Mouse (Mus musculus) liver, embryonic 13.5 days (tissue): ENCODE measurements around the gene Hint2. TPM values are rescaled to one million over a fixed set of nuclear protein-coding genes. Genes with fewer than 3 reads are reported as not detected.

ENCODE experiments used
- ATAC-seq: fragments of 200-750 bp; cut with Nextera tagmentation; 2 replicates; pipeline ENCODE4 v1.8.0; 2017; ENCODE audit warnings: low read depth, mild to moderate bottlenecking, moderate number of reproducible peaks, moderate library complexity
- DNase-seq: peaks from one replicate; pipeline ENCODE4 v3.0.0; 2022
- H3K27ac ChIP-seq: fragments of 300-500 bp; sonication (generic); 2 replicates; pipeline ENCODE4 v1.5.1; 2015; ENCODE audit warnings: moderate library complexity, mild to moderate bottlenecking, inconsistent platforms
- H3K27me3 ChIP-seq: fragments of 300-500 bp; sonication (generic); 2 replicates; pipeline ENCODE4 v1.6.1; 2015; ENCODE audit warnings: mild to moderate bottlenecking, inconsistent platforms
- H3K36me3 ChIP-seq: fragments of 300-500 bp; sonication (generic); 2 replicates; pipeline ENCODE4 v1.6.1; 2015; ENCODE audit warnings: mild to moderate bottlenecking, inconsistent platforms
- H3K4me1 ChIP-seq: fragments of 300-500 bp; sonication (generic); replicated peaks from 2 replicates; pipeline ENCODE4 v1.6.1; 2015; ENCODE audit warnings: inconsistent platforms
- H3K4me2 ChIP-seq: fragments of 300-500 bp; sonication (generic); 2 replicates; pipeline ENCODE4 v1.6.1; 2015; ENCODE audit warnings: inconsistent platforms, mild to moderate bottlenecking, moderate library complexity
- H3K4me3 ChIP-seq: fragments of 300-500 bp; sonication (generic); replicated peaks from 2 replicates; pipeline ENCODE4 v1.5.1; 2015; ENCODE audit warnings: mild to moderate bottlenecking, inconsistent platforms
- H3K9ac ChIP-seq: fragments of 300-500 bp; sonication (generic); 2 replicates; pipeline ENCODE4 v1.6.1; 2015; ENCODE audit warnings: mild to moderate bottlenecking, inconsistent platforms
- H3K9me3 ChIP-seq: fragments of 300-500 bp; sonication (generic); replicated peaks from 2 replicates; pipeline ENCODE4 v1.6.1; 2016; ENCODE audit warnings: inconsistent platforms
- WGBS: fragments of 180-500 bp; shearing (Covaris S2); methylation state at CpG from one replicate; pipeline ENCODE4 v1.1.7; 2015; ENCODE audit not compliant: insufficient replicate concordance; 5-methylcytosine and 5-hydroxymethylcytosine counted together
- polyA plus RNA-seq: library from polyadenylated mRNA; unstranded; fragments of >200 nt; fragmentation: Nextera tagmentation; extraction: Ambion mirVana; gene quantifications from 2 replicates; pipeline ENCODE4 v1.2.1, GENCODE M21; 2015

Gene Hint2
- polyA plus RNA-seq, 1 experiment from 2014 or later: 66.4 TPM

DNA sequence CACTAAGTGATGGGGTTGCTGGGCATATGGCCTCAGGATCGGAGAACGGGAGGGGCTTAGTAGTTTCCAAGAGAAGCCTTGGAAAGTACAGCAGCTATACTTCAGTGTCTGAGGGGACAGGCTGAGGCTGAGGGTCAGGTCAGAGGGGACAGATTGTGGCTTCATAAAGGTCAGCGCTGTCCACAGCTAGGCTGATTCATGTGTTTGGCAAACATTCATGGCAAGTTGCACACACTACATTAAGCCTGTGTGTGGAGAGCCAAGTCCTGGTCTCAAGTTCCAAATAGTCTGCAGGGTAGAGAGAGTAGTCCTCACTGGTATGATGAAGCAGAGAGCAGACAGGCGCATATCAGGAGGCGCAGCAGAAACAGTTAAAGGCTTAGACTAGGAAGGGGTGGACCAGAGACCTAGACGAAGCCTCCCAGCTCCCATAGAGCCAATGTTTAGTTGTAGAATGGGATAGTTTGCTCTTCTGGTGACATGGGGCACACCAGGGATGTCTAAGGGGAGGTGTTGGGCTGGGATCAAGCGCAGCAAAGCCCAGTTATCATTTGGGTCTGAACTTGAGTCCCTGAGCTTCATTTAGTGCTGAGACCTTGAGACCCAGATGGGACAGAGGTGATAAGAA is 23.3 kb upstream of the Hint2 start:
- 73% methylated on average over 7 of the region's 7 CpGs for WGBS
- no peak for ATAC-seq

DNA sequence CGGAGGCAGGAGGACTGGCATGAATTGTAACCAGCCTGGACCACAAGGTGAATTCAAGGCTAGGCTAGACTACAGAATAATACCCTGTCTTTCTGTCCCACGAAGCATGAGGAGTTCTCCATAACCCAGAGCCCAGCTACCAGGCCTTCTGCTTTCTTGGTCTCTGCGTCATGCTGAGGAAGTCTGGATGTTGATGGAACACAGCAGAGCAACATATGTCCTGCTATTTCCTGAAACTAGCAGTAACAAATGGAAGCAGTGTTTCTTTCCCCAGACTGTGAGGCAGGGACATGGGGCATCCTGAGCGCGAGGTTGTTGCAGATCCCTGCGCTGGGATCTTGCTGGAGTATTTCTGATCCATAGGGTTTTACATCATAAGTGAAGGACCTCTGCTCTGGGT is 22.3 kb upstream of the Hint2 start:
- Histone ChIP-seq H3K9ac (no peak overlapping the region), H3K4me1 (no peaks in the 10 kb centered on the region; the same call in 1 of the 2 replicates), H3K27ac (no peak overlapping the region), H3K9me3 (no peaks in the 10 kb centered on the region), H3K36me3 (no peaks in the 10 kb centered on the region), H3K4me3 (no peak overlapping the region), H3K4me2 (no peak overlapping the region), H3K27me3 (no peaks in the 10 kb centered on the region)
- DNase-seq (no peak), ATAC-seq (no peak)
- WGBS: 80% methylated on average over 6 of the region's 6 CpGs

More for the DNA sequence above, 23.3 kb upstream of the Hint2 start:
- Histone ChIP-seq H3K9me3 (no peaks in the 10 kb centered on the region), H3K9ac (no peak overlapping the region), H3K4me1 (no peaks in the 10 kb centered on the region; the same call in 1 of the 2 replicates), H3K27ac (no peak overlapping the region), H3K4me3 (no peak overlapping the region), H3K4me2 (no peak overlapping the region), H3K36me3 (no peaks in the 10 kb centered on the region), H3K27me3 (no peaks in the 10 kb centered on the region)
- DNase-seq: no peak

DNA sequence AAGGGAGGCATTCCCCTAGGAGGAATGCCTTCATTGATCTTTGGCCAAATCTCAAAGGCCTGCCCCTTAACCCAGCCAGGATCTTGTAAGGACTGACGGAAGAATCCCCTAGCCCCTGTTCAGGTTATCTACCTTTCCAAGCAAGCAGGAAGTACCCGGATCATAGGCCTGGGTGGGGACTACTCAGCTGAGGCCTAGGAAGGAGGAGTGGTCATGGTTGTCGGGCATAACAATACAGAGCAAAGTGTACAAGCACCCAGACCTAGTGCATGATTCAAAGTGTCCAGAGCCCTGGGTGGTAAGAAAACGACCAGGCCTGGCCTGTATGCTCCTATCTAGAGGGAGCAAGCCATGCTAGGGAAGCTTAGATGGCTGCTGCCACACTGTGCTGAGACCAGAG is 19.3 kb upstream of the Hint2 start:
- no peaks in the 10 kb centered on the region for H3K36me3 ChIP-seq
- no peak overlapping the region for H3K4me2 ChIP-seq
- H3K4me1 ChIP-seq: no peaks in the 10 kb centered on the region; the same call in 1 of the 2 replicates
- 49% methylated on average over 4 of the region's 4 CpGs for WGBS
- H3K27me3 ChIP-seq: peaks cover 4% of the 10 kb centered on the region; the same call in 1 of the 2 replicates
- no peak for ATAC-seq
- DNase-seq: no peak
- H3K27ac ChIP-seq: no peak overlapping the region
- no peak overlapping the region for H3K9ac ChIP-seq
- H3K9me3 ChIP-seq: no peaks in the 10 kb centered on the region
- no peak overlapping the region for H3K4me3 ChIP-seq

DNA sequence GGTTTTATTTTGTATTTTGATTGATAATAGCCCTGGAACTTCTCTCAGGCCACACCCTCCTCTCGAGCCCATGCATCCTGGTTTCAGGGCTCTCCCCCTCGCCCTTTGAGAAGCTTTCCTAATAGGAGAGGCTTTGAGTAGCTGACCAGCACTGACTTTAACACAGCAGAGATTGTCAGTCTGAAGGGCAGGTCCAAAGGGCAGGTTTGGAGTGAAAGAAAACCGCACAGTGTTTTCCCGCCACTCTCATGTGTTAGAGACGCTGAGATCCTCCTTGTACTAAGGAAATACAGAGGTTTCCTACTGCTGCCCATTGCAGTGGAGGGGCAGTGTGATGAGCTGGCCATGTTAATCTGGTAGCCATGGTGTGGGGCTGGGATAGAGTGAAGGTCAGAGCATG is 18.7 kb upstream of the Hint2 start:
- WGBS: 57% methylated on average over 5 of the region's 5 CpGs
- Histone ChIP-seq H3K36me3 (no peaks in the 10 kb centered on the region), H3K4me3 (no peak overlapping the region), H3K9me3 (no peaks in the 10 kb centered on the region), H3K4me2 (no peak overlapping the region), H3K27me3 (peaks cover 10% of the 10 kb centered on the region), H3K9ac (no peak overlapping the region), H3K4me1 (peaks cover 2% of the 10 kb centered on the region), H3K27ac (no peak overlapping the region)
- ATAC-seq (no peak), DNase-seq (no peak)

DNA sequence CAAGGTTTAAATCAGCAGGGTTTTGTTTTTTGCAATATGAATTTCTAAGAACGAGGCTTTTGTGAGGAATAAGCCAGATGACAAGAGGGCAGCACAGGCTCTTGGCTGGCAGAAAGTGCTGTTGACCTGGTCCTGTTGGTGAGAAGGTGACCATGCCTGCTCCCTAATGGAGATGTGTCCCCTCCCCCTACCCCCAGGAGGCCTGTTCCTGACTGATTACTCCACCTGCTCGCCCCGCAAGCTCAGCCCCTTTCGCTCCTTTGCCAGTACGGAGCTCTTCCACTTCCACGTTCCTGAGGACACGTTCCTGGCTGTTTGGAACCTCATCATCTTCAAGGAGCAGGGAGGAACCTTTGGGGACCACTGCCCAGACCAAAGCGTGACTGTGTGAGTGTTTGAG is 17.4 kb upstream of the Hint2 start:
- 64% methylated on average over 8 of the region's 8 CpGs for WGBS
- ATAC-seq: no peak
- Histone ChIP-seq H3K36me3 (no peaks in the 10 kb centered on the region), H3K4me2 (no peak overlapping the region), H3K27me3 (peaks cover 16% of the 10 kb centered on the region), H3K4me1 (peaks cover 11% of the 10 kb centered on the region), H3K4me3 (no peak overlapping the region), H3K9me3 (no peaks in the 10 kb centered on the region), H3K9ac (no peak overlapping the region), H3K27ac (no peak overlapping the region)
- DNase-seq: no peak

DNA sequence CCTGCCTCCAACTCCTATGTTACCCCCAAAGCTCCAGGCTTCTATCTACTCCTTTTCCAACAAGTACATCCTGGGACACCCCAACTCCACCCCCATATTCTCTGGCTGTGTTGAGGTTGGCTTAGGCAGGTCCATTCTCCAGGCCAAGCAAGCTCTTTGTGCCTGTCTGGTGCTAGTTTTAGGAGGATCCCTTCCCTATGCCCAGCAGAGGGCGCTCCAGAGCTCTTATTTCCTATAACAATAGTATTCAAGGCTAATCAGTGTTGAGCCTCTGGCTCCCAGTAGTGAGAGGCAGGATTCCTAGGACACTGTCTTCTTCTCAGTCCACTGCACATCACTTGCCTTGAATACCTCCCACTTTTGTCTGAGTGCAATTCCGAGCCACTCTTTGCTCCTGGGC is 15.8 kb upstream of the Hint2 start:
- 9% methylated on average over 2 of the region's 2 CpGs for WGBS
- no peak overlapping the region for H3K9ac ChIP-seq
- no peak for ATAC-seq

DNA sequence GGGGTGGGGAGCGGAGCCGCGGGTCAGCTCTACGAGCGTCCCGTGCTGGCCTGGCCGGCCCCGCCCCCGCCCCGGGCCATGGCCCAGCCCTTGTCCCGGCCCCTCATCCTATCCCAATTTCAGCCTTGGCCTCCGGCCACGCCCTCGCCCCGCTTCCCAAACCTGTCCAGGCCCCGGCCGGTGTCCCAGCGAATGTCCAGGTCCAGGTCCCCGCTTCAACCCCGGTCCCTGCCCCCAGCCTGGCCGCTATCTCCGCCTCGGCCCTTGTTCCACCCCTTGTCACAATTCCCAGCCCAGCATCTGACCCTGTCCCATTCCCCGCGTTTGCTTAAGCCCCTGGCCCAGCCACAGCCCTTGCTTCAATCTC is 13.1 kb upstream of the Hint2 start:
- H3K9ac ChIP-seq: peak overlapping the region; percentile 82
- H3K36me3 ChIP-seq: no peaks in the 10 kb centered on the region
- H3K4me2 ChIP-seq: peak overlapping the region; percentile 95
- H3K9me3 ChIP-seq: no peaks in the 10 kb centered on the region
- no peak overlapping the region for H3K27ac ChIP-seq
- DNase-seq: peak; percentile 61
- H3K4me3 ChIP-seq: peak overlapping the region; percentile 80
- WGBS: under 1% methylated on average over 25 of the region's 25 CpGs
- ATAC-seq: peak; percentile 76
- peaks cover 22% of the 10 kb centered on the region for H3K4me1 ChIP-seq
- peaks cover 49% of the 10 kb centered on the region for H3K27me3 ChIP-seq

More for the DNA sequence above, 15.8 kb upstream of the Hint2 start:
- H3K4me1 ChIP-seq: peaks cover 19% of the 10 kb centered on the region
- no peaks in the 10 kb centered on the region for H3K36me3 ChIP-seq
- no peak overlapping the region for H3K4me3 ChIP-seq
- peaks cover 22% of the 10 kb centered on the region for H3K27me3 ChIP-seq
- H3K27ac ChIP-seq: no peak overlapping the region
- H3K4me2 ChIP-seq: no peak overlapping the region
- no peaks in the 10 kb centered on the region for H3K9me3 ChIP-seq
- DNase-seq: peak; percentile 69

DNA sequence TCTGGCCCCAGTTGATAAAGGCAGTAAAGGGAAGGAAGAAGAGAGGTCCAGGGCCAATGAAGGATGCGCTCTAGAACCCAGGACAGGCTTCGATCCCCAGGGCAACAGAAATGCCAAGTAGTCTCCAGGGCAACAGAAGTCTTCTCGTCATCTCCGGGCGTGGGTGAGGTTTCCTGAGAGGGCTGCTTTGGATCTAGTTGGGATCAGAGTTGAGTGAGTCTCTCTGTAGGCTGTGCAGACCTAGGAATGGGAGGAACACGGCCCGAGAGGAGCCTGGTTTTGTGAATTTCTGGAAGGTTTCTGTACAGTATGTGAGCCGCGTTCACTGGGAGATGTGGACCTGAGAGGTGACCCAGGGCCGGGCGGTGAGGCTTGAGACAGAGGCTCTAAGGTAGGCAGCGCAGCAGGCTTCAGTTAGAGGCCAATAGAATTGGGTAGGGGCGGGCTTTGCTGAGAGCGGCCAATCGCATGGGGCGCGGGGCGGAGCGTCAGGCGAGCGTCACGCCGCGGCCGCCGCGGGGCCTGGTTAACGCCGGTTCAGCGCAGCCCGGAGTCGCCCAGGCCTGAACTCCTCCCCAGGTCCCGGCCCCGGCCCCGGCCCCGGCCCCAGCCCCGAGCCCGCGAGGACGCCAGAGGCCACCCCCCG is 12.6 kb upstream of the Hint2 start, which contains the start of the genes Tmem8b and Fam221b:
Gene Tmem8b, plus strand, starts transcription at position 190 of the 646 bp plus-strand sequence.
Gene Fam221b, minus strand, starts transcription at position 364 of the 646 bp plus-strand sequence.
- Histone ChIP-seq H3K4me1 (peaks cover 22% of the 10 kb centered on the region), H3K36me3 (no peaks in the 10 kb centered on the region), H3K4me3 (peak within 1 kb of the TSS; percentile 80), H3K9ac (peak within 1 kb of the TSS; percentile 82), H3K4me2 (peak within 1 kb of the TSS; percentile 95), H3K9me3 (no peaks in the 10 kb centered on the region), H3K27ac (0 out of 2 replicates have a peak within 1 kb of the TSS, but pooled peaks have one; percentile 1), H3K27me3 (peaks cover 51% of the 10 kb centered on the region)
- DNase-seq: peak; percentile 86
- ATAC-seq: peak; percentile 97
- WGBS: 2% methylated on average over 35 of the region's 41 CpGs

DNA sequence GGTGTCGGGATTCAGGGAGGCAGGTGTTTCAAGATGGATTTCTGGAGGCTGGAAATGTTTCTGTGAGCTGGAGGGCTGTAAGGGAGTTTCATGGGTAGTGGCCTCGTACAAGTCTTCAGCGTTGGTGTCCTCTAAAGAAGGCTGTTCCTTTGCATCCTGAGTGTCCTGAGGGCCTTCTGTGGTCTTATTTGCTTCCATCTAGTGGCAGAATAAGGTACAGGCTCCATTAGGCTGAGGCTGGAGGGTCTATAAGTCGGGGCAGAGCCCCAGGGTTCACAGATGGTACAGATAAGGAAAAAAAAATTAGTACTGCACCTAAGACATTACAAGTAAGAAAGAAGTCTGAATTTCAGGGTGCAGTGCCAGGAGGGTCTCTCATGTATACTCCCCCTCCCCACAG is 10.1 kb upstream of the Hint2 start:
- no peak for DNase-seq
- H3K9ac ChIP-seq: no peak overlapping the region
- no peaks in the 10 kb centered on the region for H3K9me3 ChIP-seq
- H3K36me3 ChIP-seq: no peaks in the 10 kb centered on the region
- H3K27ac ChIP-seq: no peak overlapping the region
- 12% methylated on average over 4 of the region's 4 CpGs for WGBS
- peaks cover 76% of the 10 kb centered on the region for H3K27me3 ChIP-seq
- peaks cover 22% of the 10 kb centered on the region for H3K4me1 ChIP-seq
- no peak overlapping the region for H3K4me3 ChIP-seq
- no peak for ATAC-seq
- no peak overlapping the region for H3K4me2 ChIP-seq

DNA sequence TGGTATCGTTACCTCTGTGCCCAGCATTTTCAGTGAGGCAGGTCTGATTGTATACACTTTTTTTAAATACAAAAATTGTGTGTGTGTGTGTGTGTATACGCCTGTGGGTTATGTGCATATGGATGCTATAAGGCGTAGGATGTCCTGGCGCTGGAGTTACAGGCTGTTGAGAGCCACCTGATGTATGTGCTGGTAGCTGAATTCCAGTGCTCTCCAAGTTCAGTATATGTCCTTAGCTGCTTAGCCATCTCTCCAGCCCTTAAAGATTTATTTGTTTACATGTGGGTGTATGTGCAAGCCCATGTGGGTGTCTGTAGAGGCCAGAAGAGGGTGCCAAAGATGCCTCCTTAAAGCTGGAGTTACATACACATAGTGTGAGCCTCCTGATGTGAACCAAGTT is 880 bp upstream of the Hint2 start:
- Histone ChIP-seq H3K36me3 (no peaks in the 10 kb centered on the region), H3K4me1 (peaks cover 33% of the 10 kb centered on the region), H3K27ac (no peak overlapping the region), H3K9me3 (no peaks in the 10 kb centered on the region), H3K27me3 (peaks cover 37% of the 10 kb centered on the region), H3K9ac (0 out of 2 replicates have a peak overlapping the region, but pooled peaks have one; percentile 84), H3K4me2 (peak overlapping the region; percentile 90), H3K4me3 (peak overlapping the region; percentile 86)
- ATAC-seq (no peak), DNase-seq (no peak)
- WGBS: 57% methylated on average over 4 of the region's 4 CpGs

DNA sequence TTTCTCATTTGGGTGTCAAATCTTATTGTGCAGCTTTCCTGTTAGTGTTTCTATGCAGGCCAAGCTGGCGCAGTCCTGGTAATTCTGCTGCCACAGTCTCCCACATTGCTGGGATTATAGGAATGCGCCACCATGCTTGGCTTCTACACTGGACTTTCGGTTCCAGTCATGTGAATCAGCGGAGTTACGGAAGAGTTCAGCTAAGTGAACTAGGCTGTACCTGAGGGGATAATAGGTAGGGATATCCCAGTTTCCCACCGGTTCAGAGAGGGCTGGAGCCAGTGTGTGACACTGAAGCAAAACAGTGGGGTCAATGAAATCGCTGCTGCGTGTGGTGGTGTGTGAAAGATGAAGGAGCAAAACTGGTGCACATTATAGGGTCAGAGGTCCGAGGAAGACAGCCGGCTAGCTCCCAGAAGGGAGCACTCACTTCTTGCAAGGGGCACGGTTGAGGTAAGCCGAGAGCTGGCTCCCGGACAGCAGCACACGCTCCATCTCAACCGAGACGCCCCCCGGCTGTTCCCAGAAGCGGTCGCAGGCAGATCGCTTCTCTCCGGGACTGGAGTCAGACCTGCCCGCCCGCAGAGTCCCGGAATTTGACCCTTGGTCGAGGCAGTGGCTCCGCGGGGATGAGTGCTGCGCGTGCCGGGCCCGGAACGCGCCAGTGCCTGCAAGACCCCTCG is 469 bp downstream of the Hint2 start:
- Histone ChIP-seq H3K4me2 (peak overlapping the region; percentile 90), H3K27me3 (peaks cover 25% of the 10 kb centered on the region), H3K9me3 (no peaks in the 10 kb centered on the region), H3K9ac (peak overlapping the region; percentile 84), H3K36me3 (no peaks in the 10 kb centered on the region), H3K4me1 (peaks cover 33% of the 10 kb centered on the region), H3K4me3 (peak overlapping the region; percentile 86), H3K27ac (peak overlapping the region; percentile 77)
- DNase-seq: no peak
- 11% methylated on average over 34 of the region's 34 CpGs for WGBS
- peak; percentile 39 for ATAC-seq
